Mouse (Mus musculus) ovary, postnatal 14 days (tissue): ENCODE results near the gene Ntn4.
A peak's percentile ranks its signal among the peaks of the same experiment; 100 is the strongest.

Source experiments
- DNase-seq: peaks from one replicate; pipeline ENCODE4 v3.0.0; 2022; ENCODE audit warnings: low spot score

The Ntn4 gene

GRCm38 (mm10) chr10:93730514-93730913 lies 90.0 kb downstream of the Ntn4 start:
- DNase-seq, result no peak

- DNase-seq, result no peak
These were observed 90.8 kb downstream of the Ntn4 start for GRCm38 (mm10) chr10:93731248-93731691.

GRCm38 (mm10) chr10:93736114-93736645 lies 95.7 kb downstream of the Ntn4 start:
- DNase-seq, result peak; percentile 28

- DNase-seq, result no peak
These were observed 96.6 kb downstream of the Ntn4 start for GRCm38 (mm10) chr10:93737080-93737479.

- no peak for DNase-seq
These were observed 101.1 kb downstream of the Ntn4 start for GRCm38 (mm10) chr10:93741446-93742096.

GRCm38 (mm10) chr10:93742097-93742446 lies 101.6 kb downstream of the Ntn4 start:
- DNase-seq, result no peak

- DNase-seq, result no peak
These were observed 102.1 kb downstream of the Ntn4 start for GRCm38 (mm10) chr10:93742598-93742997.

GRCm38 (mm10) chr10:93749267-93750192 lies 109.0 kb downstream of the Ntn4 start:
- no peak for DNase-seq

- DNase-seq, result no peak
These were observed 110.8 kb downstream of the Ntn4 start for GRCm38 (mm10) chr10:93751302-93751701.

GRCm38 (mm10) chr10:93753711-93754391 lies 113.4 kb downstream of the Ntn4 start:
- no peak for DNase-seq

- no peak for DNase-seq
These were observed 115.7 kb downstream of the Ntn4 start for GRCm38 (mm10) chr10:93756211-93756610.

- DNase-seq, result no peak
These were observed 119.2 kb downstream of the Ntn4 start for GRCm38 (mm10) chr10:93759644-93760043.

- no peak for DNase-seq
These were observed 119.9 kb downstream of the Ntn4 start for GRCm38 (mm10) chr10:93760429-93760828.

GRCm38 (mm10) chr10:93763074-93763473 lies 122.6 kb downstream of the Ntn4 start:
- DNase-seq, result no peak

GRCm38 (mm10) chr10:93766221-93766620 lies 125.7 kb downstream of the Ntn4 start:
- no peak for DNase-seq

GRCm38 (mm10) chr10:93767245-93767644 lies 126.8 kb downstream of the Ntn4 start:
- no peak for DNase-seq

GRCm38 (mm10) chr10:93768222-93768621 lies 127.7 kb downstream of the Ntn4 start:
- DNase-seq, result no peak

- DNase-seq, result no peak
These were observed 131.5 kb downstream of the Ntn4 start for GRCm38 (mm10) chr10:93771931-93772465.

- DNase-seq, result no peak
These were observed 132.0 kb downstream of the Ntn4 start for GRCm38 (mm10) chr10:93772492-93772891.

GRCm38 (mm10) chr10:93776731-93777151 lies 136.3 kb downstream of the Ntn4 start:
- no peak for DNase-seq

GRCm38 (mm10) chr10:93777372-93777771 lies 136.9 kb downstream of the Ntn4 start:
- DNase-seq, result peak; percentile 56
